Mouse (Mus musculus) intestine, embryonic 16.5 days (tissue): ENCODE measurements around the gene Slc43a2. TPM values are rescaled to one million over a fixed set of nuclear protein-coding genes. Genes with fewer than 3 reads are reported as not detected.
"Not testable (repeated sequence)": the region's sequence is repeated elsewhere in the genome, so short reads cannot be mapped to it uniquely, and the experiment has no call there.

Experiments used
- ATAC-seq: fragments of 200-750 bp; cut with Nextera tagmentation; 2 replicates; pipeline ENCODE4 v1.8.0; 2017; ENCODE audit warnings: moderate TSS enrichment, moderate library complexity
- H3K27ac ChIP-seq: fragments of 300-500 bp; sonication (generic); 2 replicates; pipeline ENCODE4 v1.5.1; 2014; ENCODE audit warnings: mild to moderate bottlenecking, low read length
- H3K27me3 ChIP-seq: fragments of 300-500 bp; sonication (generic); replicated peaks from 2 replicates; pipeline ENCODE4 v1.6.1; 2014; ENCODE audit warnings: low read length, control low read depth, mixed read lengths; ENCODE audit not compliant: control insufficient read depth, insufficient read depth
- H3K36me3 ChIP-seq: fragments of 300-500 bp; sonication (generic); 2 replicates; pipeline ENCODE4 v1.6.1; 2014; ENCODE audit warnings: low read length, control low read depth; ENCODE audit not compliant: control insufficient read depth, insufficient read depth
- H3K4me1 ChIP-seq: fragments of 300-500 bp; sonication (generic); 2 replicates; pipeline ENCODE4 v1.6.1; 2014; ENCODE audit warnings: low read length, control low read depth, mixed read lengths; ENCODE audit not compliant: control insufficient read depth, insufficient read depth
- H3K4me2 ChIP-seq: fragments of 300-500 bp; sonication (generic); 2 replicates; pipeline ENCODE4 v1.6.1; 2014; ENCODE audit warnings: low read depth, low read length, control low read depth
- H3K4me3 ChIP-seq: fragments of 300-500 bp; sonication (generic); 2 replicates; pipeline ENCODE4 v1.5.1; 2014; ENCODE audit warnings: mild to moderate bottlenecking, low read length
- H3K9ac ChIP-seq: fragments of 300-500 bp; sonication (generic); 2 replicates; pipeline ENCODE4 v1.6.1; 2014; ENCODE audit warnings: low read depth, low read length
- H3K9me3 ChIP-seq: fragments of 300-500 bp; sonication (generic); 2 replicates; pipeline ENCODE4 v1.6.1; 2016; ENCODE audit warnings: low read length, control low read depth; ENCODE audit not compliant: control insufficient read depth
- WGBS: fragments of 180-500 bp; shearing (Covaris S2); extraction: QIAGEN DNeasy Blood & Tissue Kit; methylation state at CpG from one replicate; pipeline ENCODE4 v1.1.7; 2014; 5-methylcytosine and 5-hydroxymethylcytosine counted together
- polyA plus RNA-seq: library from polyadenylated mRNA; unstranded; fragments of >200 nt; fragmentation: Nextera tagmentation; extraction: Ambion mirVana; gene quantifications from 2 replicates; pipeline ENCODE4 v1.2.1, GENCODE M21; 2015

Slc43a2 gene
- polyA plus RNA-seq, 1 experiment from 2014 or later = 22.0 TPM

DNA sequence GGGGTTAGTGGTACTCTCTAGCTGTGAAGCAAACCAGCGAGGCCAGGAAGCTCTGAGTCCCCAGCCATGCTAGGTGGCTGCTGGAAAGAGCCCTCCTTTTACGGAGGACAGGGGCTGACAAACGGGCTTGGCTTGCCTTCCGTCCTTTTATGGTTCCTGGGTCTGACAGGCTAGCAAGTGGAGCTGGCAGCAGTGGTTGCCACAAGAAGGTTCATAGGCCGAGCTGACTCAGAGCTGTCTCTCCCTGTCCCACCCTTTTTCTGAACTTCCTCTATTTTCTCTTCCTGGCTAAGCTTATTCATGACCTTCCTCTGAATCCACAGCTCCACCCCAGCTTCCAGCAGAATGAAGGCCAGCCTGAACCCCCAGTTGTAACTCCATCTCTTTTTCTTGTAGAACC is 61.1 kb downstream of the Slc43a2 start:
- Histone ChIP-seq H3K4me2 (0 out of 2 replicates have a peak overlapping the region, but pooled peaks have one; percentile 18), H3K36me3 (0 out of 2 replicates have a peak, but pooled peaks cover 2% of the 10 kb centered on the region), H3K4me3 (no peak overlapping the region), H3K27ac (peak overlapping the region; percentile 78), H3K27me3 (no peaks in the 10 kb centered on the region), H3K4me1 (peaks cover 22% of the 10 kb centered on the region), H3K9ac (peak overlapping the region; percentile 35), H3K9me3 (no peaks in the 10 kb centered on the region)
- ATAC-seq = peak; percentile 34
- WGBS = 69% methylated on average over 5 of the region's 5 CpGs

GRCm38 (mm10) chr11:75594431-75594830 is 62.9 kb downstream of the Slc43a2 start:
- Histone ChIP-seq H3K9ac (no peak overlapping the region), H3K4me2 (no peak overlapping the region), H3K4me3 (no peak overlapping the region), H3K4me1 (peaks cover 14% of the 10 kb centered on the region; the same call in 1 of the 2 replicates), H3K27ac (no peak overlapping the region), H3K36me3 (peaks cover 2% of the 10 kb centered on the region; the same call in 1 of the 2 replicates), H3K9me3 (no peaks in the 10 kb centered on the region), H3K27me3 (no peaks in the 10 kb centered on the region)
- ATAC-seq = no peak
- WGBS = 87% methylated on average over 9 of the region's 9 CpGs

DNA sequence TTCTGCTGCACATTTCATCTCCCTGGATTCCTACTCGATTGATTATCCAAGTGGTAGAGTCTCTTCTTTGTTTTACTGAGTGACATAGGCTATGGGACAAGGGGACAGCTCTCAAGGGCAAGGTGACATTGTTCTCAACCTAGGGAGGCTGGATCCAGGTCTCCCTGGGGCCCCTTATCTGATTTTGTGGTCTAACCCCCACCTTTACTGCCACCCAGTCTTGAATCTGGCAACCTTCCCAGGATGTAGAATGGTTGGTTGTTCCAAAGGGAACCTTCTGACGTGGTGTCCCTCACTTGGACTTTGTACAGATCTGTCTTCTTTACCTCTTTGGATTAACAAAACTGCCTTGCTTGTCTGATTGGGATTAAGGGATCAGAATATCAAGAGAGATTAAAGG is 63.9 kb downstream of the Slc43a2 start:
- Histone ChIP-seq H3K4me1 (peaks cover 11% of the 10 kb centered on the region; the same call in 1 of the 2 replicates), H3K9me3 (no peaks in the 10 kb centered on the region), H3K4me2 (no peak overlapping the region), H3K36me3 (peaks cover 4% of the 10 kb centered on the region), H3K4me3 (no peak overlapping the region), H3K27ac (peak overlapping the region; percentile 10; the same call in 1 of the 2 replicates), H3K27me3 (no peaks in the 10 kb centered on the region), H3K9ac (no peak overlapping the region)
- ATAC-seq = 0 out of 2 replicates have a peak, but pooled peaks have one; percentile 10
- 68% methylated on average over 2 of the region's 2 CpGs for WGBS

DNA sequence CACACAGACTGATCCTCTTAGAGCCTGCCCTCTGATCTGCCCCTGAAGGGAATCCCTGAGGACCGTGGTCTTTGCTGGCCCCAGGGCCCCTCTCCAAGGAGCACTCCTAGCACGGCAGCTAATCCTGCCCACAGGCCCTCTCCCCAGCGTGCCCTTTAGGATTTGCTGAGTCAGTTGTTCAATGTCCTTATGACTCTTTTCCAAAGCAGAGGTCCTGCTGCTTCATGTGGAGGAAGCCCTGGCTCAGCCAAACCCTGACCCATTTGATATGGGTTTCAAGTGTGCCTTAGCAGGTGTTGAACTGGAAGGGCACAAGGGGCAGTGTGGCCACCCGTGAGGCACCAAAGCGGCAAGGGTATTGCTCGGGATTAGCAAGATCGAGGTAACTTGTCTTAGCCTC is 64.3 kb downstream of the Slc43a2 start:
- peaks cover 7% of the 10 kb centered on the region for H3K36me3 ChIP-seq
- H3K27me3 ChIP-seq = no peaks in the 10 kb centered on the region
- H3K9ac ChIP-seq = 0 out of 2 replicates have a peak overlapping the region, but pooled peaks have one; percentile 38
- no peak overlapping the region for H3K4me3 ChIP-seq
- 80% methylated on average over 7 of the region's 7 CpGs for WGBS
- ATAC-seq = no peak
- no peak overlapping the region for H3K4me2 ChIP-seq
- no peaks in the 10 kb centered on the region for H3K9me3 ChIP-seq
- H3K4me1 ChIP-seq = peaks cover 11% of the 10 kb centered on the region; the same call in 1 of the 2 replicates
- no peak overlapping the region for H3K27ac ChIP-seq

DNA sequence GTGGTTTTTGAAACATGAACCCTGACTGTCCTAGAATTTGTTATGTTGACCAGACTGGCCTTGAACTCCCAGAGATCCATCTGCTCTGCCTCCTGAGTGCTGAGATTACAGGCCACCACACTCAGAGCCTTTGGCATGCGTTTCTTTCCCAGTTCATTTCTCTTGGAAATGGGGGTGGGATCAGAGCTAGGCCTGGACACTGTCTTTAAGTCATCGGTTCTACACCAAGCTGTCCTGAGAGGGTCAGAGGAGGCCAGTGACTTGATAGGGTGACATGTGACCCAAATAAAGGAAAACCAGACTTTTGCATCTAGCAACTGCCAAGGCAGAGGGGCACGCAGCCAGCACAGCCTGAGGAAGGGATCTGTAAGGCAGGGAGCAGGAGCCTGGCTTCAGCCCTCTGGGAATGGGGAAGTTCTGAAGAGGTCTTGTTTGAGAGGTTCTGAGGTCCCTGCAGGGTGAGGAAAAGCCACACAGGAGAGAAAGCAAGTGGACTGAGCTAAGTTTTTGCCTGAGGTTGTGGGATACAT is 65.3 kb downstream of the Slc43a2 start:
- ATAC-seq = no peak
- peaks cover 16% of the 10 kb centered on the region for H3K36me3 ChIP-seq
- no peak overlapping the region for H3K4me2 ChIP-seq
- no peaks in the 10 kb centered on the region for H3K9me3 ChIP-seq
- H3K9ac ChIP-seq = no peak overlapping the region
- peaks cover 11% of the 10 kb centered on the region; the same call in 1 of the 2 replicates for H3K4me1 ChIP-seq
- H3K4me3 ChIP-seq = no peak overlapping the region
- 84% methylated on average over 3 of the region's 3 CpGs for WGBS
- H3K27ac ChIP-seq = no peak overlapping the region
- H3K27me3 ChIP-seq = no peaks in the 10 kb centered on the region

DNA sequence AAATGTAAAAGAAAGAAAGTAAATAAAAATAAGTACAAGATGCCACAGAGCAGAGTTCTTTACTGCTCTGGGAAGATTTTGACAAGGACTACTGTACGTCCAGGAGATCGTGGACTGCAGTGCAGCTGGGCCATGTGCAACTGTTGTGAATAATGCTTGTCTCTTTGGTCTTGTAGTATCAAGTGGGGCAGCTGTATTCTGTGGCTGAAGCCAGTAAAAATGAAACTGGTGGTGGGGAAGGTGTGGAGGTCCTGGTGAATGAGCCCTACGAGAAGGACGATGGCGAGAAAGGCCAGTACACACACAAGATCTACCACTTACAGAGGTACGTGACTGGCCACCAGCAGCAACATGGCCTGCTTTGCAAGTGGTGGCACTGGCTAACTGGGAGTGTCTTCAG is 66.5 kb downstream of the Slc43a2 start:
- peaks cover 16% of the 10 kb centered on the region for H3K36me3 ChIP-seq
- no peak for ATAC-seq

DNA sequence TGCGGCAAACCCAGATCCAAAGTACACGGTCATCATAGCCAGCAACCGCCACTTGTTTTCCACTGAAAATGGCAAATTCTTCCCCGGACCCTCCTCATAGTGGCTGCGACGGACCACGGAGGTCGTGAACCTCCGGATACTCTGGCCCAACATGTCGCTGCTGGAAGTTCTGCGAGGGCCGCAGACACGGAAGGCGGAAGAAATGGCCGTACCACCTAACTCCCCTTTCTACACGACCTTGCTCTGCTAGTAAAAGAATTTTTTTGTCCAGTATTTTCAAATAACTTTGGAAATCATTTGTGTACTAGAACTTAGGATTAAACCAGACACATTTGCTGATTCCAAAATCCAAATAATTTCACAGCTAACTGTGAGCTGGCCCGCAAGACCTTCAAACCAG is 68.3 kb downstream of the Slc43a2 start:
- 93% methylated on average over 16 of the region's 17 CpGs for WGBS
- H3K4me1 ChIP-seq, H3K9me3 ChIP-seq, H3K9ac ChIP-seq, H3K4me2 ChIP-seq, ATAC-seq, H3K4me3 ChIP-seq, H3K27ac ChIP-seq, H3K27me3 ChIP-seq: not testable (repeated sequence)
- peaks cover 18% of the 10 kb centered on the region for H3K36me3 ChIP-seq

More for the DNA sequence above, 66.5 kb downstream of the Slc43a2 start:
- 92% methylated on average over 6 of the region's 6 CpGs for WGBS
- H3K4me1 ChIP-seq = 0 out of 2 replicates have a peak, but pooled peaks cover 3% of the 10 kb centered on the region
- H3K4me3 ChIP-seq = no peak overlapping the region
- H3K9ac ChIP-seq = no peak overlapping the region
- no peak overlapping the region for H3K4me2 ChIP-seq
- H3K27ac ChIP-seq = no peak overlapping the region
- H3K9me3 ChIP-seq = no peaks in the 10 kb centered on the region
- H3K27me3 ChIP-seq = no peaks in the 10 kb centered on the region

DNA sequence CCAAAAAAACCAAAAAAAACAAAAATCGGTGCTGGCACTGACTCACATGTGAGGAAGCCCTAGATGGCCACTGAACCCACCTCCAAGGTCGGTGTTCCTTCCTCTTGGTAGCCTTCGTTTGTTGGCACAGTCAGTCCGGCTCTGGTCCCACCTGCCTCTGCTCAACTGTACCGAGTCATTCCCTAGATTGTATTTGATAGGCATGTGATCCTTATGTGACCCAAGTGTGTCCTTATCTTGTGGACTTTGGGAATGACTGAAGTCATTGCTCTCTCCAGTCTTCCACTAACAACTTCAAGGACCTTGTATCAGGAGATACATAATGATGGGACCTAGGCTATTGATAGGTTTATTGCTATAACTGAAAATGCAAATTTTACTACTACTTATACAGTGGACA is 73.3 kb downstream of the Slc43a2 start:
- Histone ChIP-seq H3K27ac (peak overlapping the region; percentile 74), H3K27me3 (no peaks in the 10 kb centered on the region), H3K9ac (no peak overlapping the region), H3K4me3 (no peak overlapping the region), H3K36me3 (peaks cover 20% of the 10 kb centered on the region), H3K4me1 (peaks cover 6% of the 10 kb centered on the region), H3K4me2 (no peak overlapping the region), H3K9me3 (no peaks in the 10 kb centered on the region)
- peak; percentile 81 for ATAC-seq
- 59% methylated on average over 5 of the region's 5 CpGs for WGBS

- Histone ChIP-seq H3K4me1 (peaks cover 6% of the 10 kb centered on the region), H3K27me3 (no peaks in the 10 kb centered on the region), H3K9ac (no peak overlapping the region), H3K36me3 (peaks cover 22% of the 10 kb centered on the region), H3K4me2 (no peak overlapping the region), H3K4me3 (no peak overlapping the region), H3K27ac (peak overlapping the region; percentile 74), H3K9me3 (no peaks in the 10 kb centered on the region)
- ATAC-seq = peak; percentile 87
- WGBS = 39% methylated on average over 1 of the region's 1 CpGs
Measured at GRCm38 (mm10) chr11:75605318-75605717, 73.8 kb downstream of the Slc43a2 start.

GRCm38 (mm10) chr11:75608776-75609175 is 77.3 kb downstream of the Slc43a2 start:
- Histone ChIP-seq H3K27ac (no peak overlapping the region), H3K36me3 (0 out of 2 replicates have a peak, but pooled peaks cover 10% of the 10 kb centered on the region), H3K27me3 (no peaks in the 10 kb centered on the region), H3K9me3 (no peaks in the 10 kb centered on the region), H3K9ac (no peak overlapping the region), H3K4me2 (no peak overlapping the region), H3K4me3 (no peak overlapping the region), H3K4me1 (peaks cover 6% of the 10 kb centered on the region)
- WGBS = 87% methylated on average over 5 of the region's 5 CpGs
- ATAC-seq = no peak
